Mouse (Mus musculus) midbrain, embryonic 16.5 days (tissue): ENCODE measurements around the gene Gxylt2. TPM values are rescaled to one million over a fixed set of nuclear protein-coding genes. Genes with fewer than 3 reads are reported as not detected.
A peak's percentile ranks its signal among the peaks of the same experiment; 100 is the strongest.

ENCODE experiments used
- ATAC-seq: fragments of 200-750 bp; cut with Nextera tagmentation; 2 replicates; pipeline ENCODE4 v1.8.0; 2017; ENCODE audit warnings: moderate TSS enrichment
- H3K27ac ChIP-seq: fragments of 300-500 bp; sonication (generic); 2 replicates; pipeline ENCODE4 v1.5.1; 2014; ENCODE audit warnings: mild to moderate bottlenecking, low read length, mixed read lengths
- H3K27me3 ChIP-seq: fragments of 300-500 bp; sonication (generic); 2 replicates; pipeline ENCODE4 v1.6.1; 2014; ENCODE audit warnings: low read depth, low read length, mixed read lengths; ENCODE audit not compliant: control insufficient read depth, insufficient read depth
- H3K36me3 ChIP-seq: fragments of 300-500 bp; sonication (generic); 2 replicates; pipeline ENCODE4 v1.6.1; 2014; ENCODE audit warnings: mild to moderate bottlenecking, low read length, moderate library complexity, mixed read lengths; ENCODE audit not compliant: control insufficient read depth, insufficient read depth
- H3K4me1 ChIP-seq: fragments of 300-500 bp; sonication (generic); 2 replicates; pipeline ENCODE4 v1.6.1; 2014; ENCODE audit warnings: mild to moderate bottlenecking, low read length, mixed read lengths; ENCODE audit not compliant: control insufficient read depth, insufficient read depth
- H3K4me2 ChIP-seq: fragments of 300-500 bp; sonication (generic); 2 replicates; pipeline ENCODE4 v1.6.1; 2014; ENCODE audit warnings: mild to moderate bottlenecking, low read length, mixed read lengths
- H3K4me3 ChIP-seq: fragments of 300-500 bp; sonication (generic); 2 replicates; pipeline ENCODE4 v1.5.1; 2014; ENCODE audit warnings: low read depth, mild to moderate bottlenecking, low read length, moderate library complexity, mixed read lengths
- H3K9ac ChIP-seq: fragments of 300-500 bp; sonication (generic); 2 replicates; pipeline ENCODE4 v1.6.1; 2014; ENCODE audit warnings: low read depth, low read length, mixed read lengths
- H3K9me3 ChIP-seq: fragments of 300-500 bp; sonication (generic); replicated peaks from 2 replicates; pipeline ENCODE4 v1.6.1; 2014; ENCODE audit warnings: mild to moderate bottlenecking, low read length, mixed read lengths; ENCODE audit not compliant: control insufficient read depth, poor library complexity, severe bottlenecking
- WGBS: fragments of 180-500 bp; shearing (Covaris S2); extraction: QIAGEN DNeasy Blood & Tissue Kit; methylation state at CpG from one replicate; pipeline ENCODE4 v1.1.7; 2014; 5-methylcytosine and 5-hydroxymethylcytosine counted together
- polyA plus RNA-seq: library from polyadenylated mRNA; unstranded; fragments of >200 nt; fragmentation: Nextera tagmentation; extraction: Ambion mirVana; gene quantifications from 2 replicates; pipeline ENCODE4 v1.2.1, GENCODE M21; 2015

Gxylt2 gene
- polyA plus RNA-seq, 1 experiment from 2014 or later: 1.2 TPM

DNA sequence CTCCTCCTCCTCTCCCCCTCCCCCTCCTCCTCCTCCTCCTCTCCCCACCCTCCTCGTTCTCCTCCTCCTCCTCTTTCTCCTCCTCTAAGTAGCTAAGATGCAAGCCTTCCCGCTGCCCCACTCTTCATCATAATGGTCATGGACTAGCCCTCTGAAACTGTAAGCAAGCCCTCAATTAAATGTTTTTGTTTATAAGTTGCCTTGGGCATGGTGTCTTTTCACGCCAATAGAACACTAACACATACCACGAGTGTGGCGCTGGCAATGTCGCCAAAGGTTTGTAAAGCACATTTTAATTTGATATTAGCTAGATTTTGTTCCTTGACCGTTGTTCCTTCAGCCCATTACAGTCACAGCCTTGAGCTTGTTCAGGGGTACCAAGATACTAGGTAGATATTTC is 28.1 kb upstream of the Gxylt2 start:
- H3K4me2 ChIP-seq: no peak overlapping the region
- H3K4me1 ChIP-seq: peaks cover 1% of the 10 kb centered on the region
- no peaks in the 10 kb centered on the region for H3K9me3 ChIP-seq
- H3K36me3 ChIP-seq: no peaks in the 10 kb centered on the region
- no peak for ATAC-seq
- 90% methylated on average over 6 of the region's 7 CpGs for WGBS
- peaks cover 7% of the 10 kb centered on the region for H3K27me3 ChIP-seq
- no peak overlapping the region for H3K27ac ChIP-seq
- H3K4me3 ChIP-seq: no peak overlapping the region
- no peak overlapping the region for H3K9ac ChIP-seq

DNA sequence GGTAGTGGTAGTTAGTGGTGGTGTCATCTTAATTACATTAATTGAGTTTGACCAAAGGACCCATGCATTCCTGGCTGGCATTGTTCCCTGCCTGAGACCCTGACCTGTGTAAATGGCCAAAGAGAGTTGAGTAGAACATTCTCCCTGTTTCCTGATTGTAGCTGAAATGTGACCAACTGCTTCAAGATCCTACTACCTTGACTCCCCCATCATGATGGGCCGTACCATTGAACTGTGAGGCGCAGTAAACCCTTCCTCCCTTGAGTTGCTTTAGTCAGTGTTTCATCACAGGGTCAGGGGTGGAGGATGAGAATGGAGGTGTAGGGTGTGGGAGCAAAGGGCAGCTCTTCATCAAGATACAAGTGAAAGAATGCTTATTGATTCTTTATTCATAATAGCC is 25.9 kb upstream of the Gxylt2 start:
- H3K27ac ChIP-seq: no peak overlapping the region
- no peak overlapping the region for H3K9ac ChIP-seq
- H3K27me3 ChIP-seq: no peaks in the 10 kb centered on the region
- H3K9me3 ChIP-seq: no peaks in the 10 kb centered on the region
- ATAC-seq: no peak
- no peaks in the 10 kb centered on the region for H3K4me1 ChIP-seq
- no peak overlapping the region for H3K4me3 ChIP-seq
- no peaks in the 10 kb centered on the region for H3K36me3 ChIP-seq
- WGBS: 91% methylated on average over 2 of the region's 2 CpGs
- H3K4me2 ChIP-seq: no peak overlapping the region

DNA sequence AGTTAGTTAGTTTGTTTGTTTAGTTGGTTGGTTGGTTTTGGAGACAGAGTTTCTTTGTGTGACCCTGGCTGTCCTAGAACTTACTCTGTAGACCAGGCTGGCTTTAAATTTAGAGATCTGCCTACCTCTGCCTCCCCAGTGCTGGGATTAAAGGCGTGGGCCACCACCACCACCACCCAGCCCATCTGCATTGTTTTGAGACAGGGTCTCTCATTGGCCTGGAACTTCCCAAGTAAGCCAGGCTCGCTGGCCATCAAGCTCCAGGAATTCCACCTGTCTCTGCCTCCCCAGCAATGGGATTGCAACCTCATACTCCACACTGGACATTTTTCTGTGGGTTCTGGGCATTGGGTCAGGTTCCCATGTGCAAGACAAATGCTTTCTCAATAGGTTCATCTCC is 18.2 kb upstream of the Gxylt2 start:
- Histone ChIP-seq H3K27ac (no peak overlapping the region), H3K27me3 (no peaks in the 10 kb centered on the region), H3K36me3 (no peaks in the 10 kb centered on the region), H3K9me3 (no peaks in the 10 kb centered on the region), H3K9ac (no peak overlapping the region), H3K4me2 (no peak overlapping the region), H3K4me3 (no peak overlapping the region), H3K4me1 (no peaks in the 10 kb centered on the region)
- ATAC-seq: no peak
- WGBS: 93% methylated on average over 2 of the region's 2 CpGs

DNA sequence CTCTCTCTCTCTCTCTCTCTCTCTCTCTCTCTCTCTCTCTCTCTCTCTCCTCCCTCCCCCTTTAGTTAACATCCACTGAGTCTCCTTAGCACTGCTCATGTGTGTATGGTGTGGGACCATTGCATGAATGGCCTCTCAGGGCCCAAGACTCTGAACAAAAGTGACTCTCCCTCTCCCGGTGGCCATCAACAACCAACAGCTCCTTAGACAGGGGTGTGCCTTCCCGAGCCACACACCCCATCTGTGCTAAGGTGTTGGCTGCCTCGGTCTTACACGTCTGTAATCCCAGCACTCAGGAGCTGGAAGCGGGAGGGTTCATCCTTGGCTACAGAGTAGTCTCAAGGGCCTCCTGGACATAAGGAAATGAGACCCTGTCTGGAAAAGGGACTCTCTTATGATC is 4.5 kb upstream of the Gxylt2 start:
- no peaks in the 10 kb centered on the region for H3K27me3 ChIP-seq
- ATAC-seq: no peak
- H3K27ac ChIP-seq: no peak overlapping the region
- H3K9me3 ChIP-seq: no peaks in the 10 kb centered on the region
- no peak overlapping the region for H3K4me3 ChIP-seq
- H3K9ac ChIP-seq: no peak overlapping the region
- 88% methylated on average over 5 of the region's 5 CpGs for WGBS
- no peaks in the 10 kb centered on the region for H3K36me3 ChIP-seq
- H3K4me2 ChIP-seq: no peak overlapping the region
- H3K4me1 ChIP-seq: peaks cover 5% of the 10 kb centered on the region

DNA sequence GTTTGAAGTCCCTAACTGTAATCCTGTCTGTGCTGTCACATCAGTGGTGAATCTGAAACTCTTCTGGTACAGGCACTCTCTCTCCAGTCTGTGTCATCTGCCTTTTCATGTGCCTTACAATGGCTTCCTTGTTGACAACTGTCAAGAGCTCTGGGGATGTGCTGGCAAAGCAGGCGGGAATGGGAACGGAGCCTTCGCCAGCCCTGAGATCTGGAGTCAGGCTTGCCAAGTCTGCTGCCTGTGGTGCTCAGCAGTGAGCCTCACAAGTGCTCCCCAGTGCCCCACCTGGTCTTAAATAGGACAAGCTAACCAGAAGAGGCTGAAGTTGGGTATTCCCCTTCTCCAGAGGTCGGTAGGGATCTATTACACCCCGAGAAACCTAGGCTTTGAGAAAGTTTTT is 3.8 kb upstream of the Gxylt2 start:
- no peak overlapping the region for H3K27ac ChIP-seq
- no peak for ATAC-seq
- peaks cover 11% of the 10 kb centered on the region for H3K4me1 ChIP-seq
- H3K9ac ChIP-seq: no peak overlapping the region
- H3K4me2 ChIP-seq: no peak overlapping the region
- no peaks in the 10 kb centered on the region; the same call in 1 of the 2 replicates for H3K27me3 ChIP-seq
- H3K36me3 ChIP-seq: no peaks in the 10 kb centered on the region
- H3K4me3 ChIP-seq: no peak overlapping the region
- WGBS: 68% methylated on average over 5 of the region's 5 CpGs
- no peaks in the 10 kb centered on the region for H3K9me3 ChIP-seq

DNA sequence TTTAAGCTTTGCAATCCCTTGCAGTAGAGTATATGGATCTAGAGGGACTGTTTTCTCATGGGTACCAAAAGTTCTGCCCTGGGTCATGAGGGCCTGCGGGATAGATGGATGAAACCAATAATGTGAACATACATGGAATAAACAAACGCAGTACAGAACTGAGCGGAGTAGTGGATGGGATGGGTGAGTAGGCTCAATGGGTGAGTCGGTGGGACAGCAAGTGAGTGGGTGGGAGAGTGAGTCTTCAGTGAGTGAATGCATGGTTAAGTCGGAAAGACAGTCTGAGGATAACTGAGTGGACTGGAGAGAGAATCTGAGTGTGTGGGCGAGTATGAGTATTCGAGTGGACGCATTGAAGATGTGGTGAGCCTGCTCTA is 349 bp upstream of the Gxylt2 start:
- peaks cover 5% of the 10 kb centered on the region; the same call in 1 of the 2 replicates for H3K27me3 ChIP-seq
- no peak overlapping the region for H3K27ac ChIP-seq
- peak overlapping the region; percentile 60 for H3K4me3 ChIP-seq
- H3K9me3 ChIP-seq: no peaks in the 10 kb centered on the region
- 31% methylated on average over 8 of the region's 8 CpGs for WGBS
- H3K9ac ChIP-seq: peak overlapping the region; percentile 76
- peak; percentile 42 for ATAC-seq
- H3K4me1 ChIP-seq: peaks cover 11% of the 10 kb centered on the region
- H3K4me2 ChIP-seq: peak overlapping the region; percentile 94
- H3K36me3 ChIP-seq: no peaks in the 10 kb centered on the region

DNA sequence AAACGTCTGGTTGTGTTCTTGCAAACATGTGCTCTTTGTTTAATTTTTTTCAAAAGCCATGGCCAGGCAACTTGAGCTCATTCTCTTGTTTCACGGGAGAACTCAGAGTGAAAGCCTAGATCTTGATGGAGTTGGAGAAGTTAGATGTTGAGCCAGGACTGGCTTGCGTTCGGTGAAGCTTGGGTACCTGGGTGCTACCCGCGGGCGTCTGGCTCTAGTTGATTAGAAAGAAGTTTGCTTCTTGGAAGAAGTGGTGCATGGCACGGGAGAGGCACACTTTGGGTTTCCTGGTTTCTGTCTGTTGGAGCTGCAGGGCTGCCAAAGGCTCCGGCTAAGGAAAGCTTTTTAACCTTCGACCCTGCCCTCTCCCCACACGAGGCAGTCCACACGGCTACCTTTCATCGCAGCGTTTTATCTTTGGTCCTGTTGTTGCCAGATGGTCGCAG is 855 bp downstream of the Gxylt2 start:
- peaks cover 11% of the 10 kb centered on the region for H3K4me1 ChIP-seq
- peak overlapping the region; percentile 60 for H3K4me3 ChIP-seq
- H3K27me3 ChIP-seq: peaks cover 5% of the 10 kb centered on the region; the same call in 1 of the 2 replicates
- no peak for ATAC-seq
- H3K9me3 ChIP-seq: no peaks in the 10 kb centered on the region
- WGBS: 1% methylated on average over 15 of the region's 15 CpGs
- no peaks in the 10 kb centered on the region for H3K36me3 ChIP-seq
- H3K9ac ChIP-seq: peak overlapping the region; percentile 76
- no peak overlapping the region for H3K27ac ChIP-seq
- peak overlapping the region; percentile 94 for H3K4me2 ChIP-seq

DNA sequence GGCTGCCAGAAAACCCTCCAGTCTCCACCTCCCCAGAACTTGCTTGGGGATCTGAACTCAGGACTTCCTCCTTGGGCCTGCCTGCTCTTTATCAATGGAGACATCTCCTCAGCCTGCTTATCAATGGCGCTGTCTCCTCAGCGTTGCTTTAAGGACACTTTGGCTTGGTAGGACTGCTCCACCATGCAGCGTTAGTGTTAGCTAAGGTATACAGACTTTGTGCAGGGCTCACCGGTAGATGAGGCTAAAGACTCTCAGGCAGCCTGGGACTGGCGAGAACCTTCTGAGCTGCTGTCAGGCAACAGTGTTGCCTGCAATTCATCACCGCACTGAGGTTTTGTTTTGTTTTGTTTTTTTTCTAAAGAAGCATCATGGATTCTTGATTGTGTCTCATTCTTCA is 2.3 kb downstream of the Gxylt2 start:
- ATAC-seq: no peak
- H3K4me3 ChIP-seq: no peak overlapping the region
- H3K9me3 ChIP-seq: no peaks in the 10 kb centered on the region
- H3K27ac ChIP-seq: no peak overlapping the region
- peaks cover 11% of the 10 kb centered on the region for H3K4me1 ChIP-seq
- H3K36me3 ChIP-seq: no peaks in the 10 kb centered on the region
- no peak overlapping the region for H3K4me2 ChIP-seq
- WGBS: 75% methylated on average over 6 of the region's 6 CpGs
- H3K9ac ChIP-seq: no peak overlapping the region
- H3K27me3 ChIP-seq: peaks cover 5% of the 10 kb centered on the region; the same call in 1 of the 2 replicates

DNA sequence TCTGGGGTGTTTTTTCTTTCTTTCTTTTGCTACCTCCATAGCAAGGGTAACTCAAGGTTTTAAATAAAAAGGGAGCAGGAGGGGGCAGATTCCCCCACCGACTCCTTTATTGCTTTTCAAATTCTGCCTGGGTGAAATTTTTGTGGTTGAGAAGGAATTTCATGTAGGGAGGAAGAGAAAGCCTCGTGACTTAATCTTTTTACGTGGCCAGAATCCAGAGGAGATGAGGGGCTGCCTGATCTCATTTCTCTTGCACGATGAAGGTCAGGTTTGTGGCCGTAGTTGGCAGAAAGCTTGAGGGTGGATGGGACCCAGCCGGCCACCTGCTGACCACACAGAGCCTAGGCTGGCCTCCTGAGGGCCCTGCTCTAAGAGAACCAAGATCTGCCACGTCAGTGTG is 3.0 kb downstream of the Gxylt2 start:
- no peak overlapping the region for H3K4me2 ChIP-seq
- H3K27me3 ChIP-seq: peaks cover 5% of the 10 kb centered on the region; the same call in 1 of the 2 replicates
- H3K9ac ChIP-seq: no peak overlapping the region
- no peaks in the 10 kb centered on the region for H3K9me3 ChIP-seq
- no peak for ATAC-seq
- WGBS: 38% methylated on average over 7 of the region's 7 CpGs
- peaks cover 11% of the 10 kb centered on the region for H3K4me1 ChIP-seq
- no peak overlapping the region for H3K4me3 ChIP-seq
- no peaks in the 10 kb centered on the region for H3K36me3 ChIP-seq
- H3K27ac ChIP-seq: no peak overlapping the region
